Mouse (Mus musculus): ENCODE measurements around the gene Olfr412. TPM values are rescaled to one million over a fixed set of nuclear protein-coding genes. Genes with fewer than 3 reads are reported as not detected.

Olfr412 gene
- polyA plus RNA-seq, 1 experiment from 2014 or later = not detected

DNA sequence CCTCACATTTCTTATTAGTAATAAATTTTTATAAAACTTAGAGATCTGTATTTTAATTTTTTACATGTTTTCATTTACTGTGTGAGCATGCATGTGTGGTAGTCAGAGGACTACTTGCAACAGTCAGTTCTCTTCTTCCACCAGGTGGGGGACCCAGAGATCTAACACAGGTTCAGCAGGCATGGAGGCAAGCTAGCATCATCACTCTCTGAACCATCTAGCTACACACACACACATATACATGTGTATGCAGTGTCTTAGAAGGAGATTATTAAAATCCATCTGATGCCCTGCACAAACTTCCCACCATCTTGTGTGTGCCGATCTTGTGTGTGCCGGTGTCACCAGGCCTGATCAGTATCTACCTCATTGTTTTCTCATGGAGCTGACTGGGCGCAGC, 15.0 kb downstream of the Olfr412 start:
- peak; percentile 80 for TF ChIP-seq CTCF (IDR thresholded peaks at IDR 0.05; ENCODE audit: low read depth)
- no peaks in the 10 kb centered on the region for H3K36me3 ChIP-seq (ENCODE audit: insufficient read depth, low read length)
- H3K9me3 ChIP-seq (replicated peaks; ENCODE audit: low read length) = no peaks in the 10 kb centered on the region
- no peak overlapping the region for H3K27ac ChIP-seq
- WGBS = 71% methylated on average over 3 of the region's 3 CpGs
- no peak overlapping the region for H3K4me2 ChIP-seq (ENCODE audit: low read length)
- no peaks in the 10 kb centered on the region for H3K27me3 ChIP-seq (ENCODE audit: insufficient read depth, low read length)
- no peak overlapping the region for H3K4me3 ChIP-seq (replicated peaks; ENCODE audit: low read depth, low read length)
- H3K4me1 ChIP-seq (replicated peaks; ENCODE audit: insufficient read depth, low read length) = no peaks in the 10 kb centered on the region
- DNase-seq (ENCODE audit: low spot score) (peak; percentile 71), ATAC-seq (replicated peaks; ENCODE audit: low FRiP score, low read depth) (no peak; the same call in 1 of the 2 replicates)
- no peak overlapping the region for H3K9ac ChIP-seq (ENCODE audit: low read depth, low read length)

DNA sequence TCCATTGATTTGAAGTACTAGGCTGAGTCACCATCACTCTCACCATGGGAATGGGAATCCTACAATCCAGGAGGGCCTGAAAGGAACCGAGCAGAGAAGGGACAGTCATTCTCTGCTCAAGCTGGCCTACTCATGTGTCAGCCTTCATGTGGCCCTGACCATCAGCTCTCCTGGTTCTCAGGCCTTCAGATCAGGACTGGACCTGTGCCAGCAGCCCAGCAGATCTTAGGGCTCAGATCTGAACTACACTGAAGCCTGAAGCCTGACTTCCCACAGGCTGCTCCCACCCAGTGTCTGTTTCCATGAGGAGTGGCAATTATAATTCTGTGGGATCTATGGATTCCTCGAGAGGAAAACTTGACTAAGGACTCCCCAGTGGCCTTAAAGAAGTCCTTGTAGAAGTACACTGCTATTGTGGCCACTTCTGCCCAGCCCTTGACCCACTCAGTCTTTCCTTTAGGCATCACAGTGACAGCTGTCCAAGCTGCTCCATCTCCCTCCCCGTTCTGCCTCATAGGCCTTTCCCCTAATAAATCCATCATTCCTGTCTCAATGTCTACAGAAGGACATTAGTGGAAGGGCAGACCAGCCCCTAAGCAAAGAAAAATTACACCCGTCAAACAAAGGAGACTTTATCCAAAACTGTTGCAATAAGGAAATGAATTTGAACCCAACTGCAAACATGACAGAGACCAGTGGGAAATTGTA, 17.5 kb downstream of the Olfr412 start:
- H3K36me3 ChIP-seq (ENCODE audit: insufficient read depth, low read length) = no peaks in the 10 kb centered on the region
- H3K9ac ChIP-seq (ENCODE audit: low read depth, low read length) = no peak overlapping the region
- no peak overlapping the region for H3K4me2 ChIP-seq (ENCODE audit: low read length)
- DNase-seq (ENCODE audit: low spot score) (no peak), ATAC-seq (replicated peaks; ENCODE audit: low FRiP score, low read depth) (no peak)
- H3K9me3 ChIP-seq (replicated peaks; ENCODE audit: low read length) = no peaks in the 10 kb centered on the region
- no peak overlapping the region for H3K4me3 ChIP-seq (replicated peaks; ENCODE audit: low read depth, low read length)
- H3K27ac ChIP-seq = no peak overlapping the region
- no peaks in the 10 kb centered on the region for H3K27me3 ChIP-seq (ENCODE audit: insufficient read depth, low read length)
- no peaks in the 10 kb centered on the region for H3K4me1 ChIP-seq (replicated peaks; ENCODE audit: insufficient read depth, low read length)
- no peak for TF ChIP-seq CTCF (IDR thresholded peaks at IDR 0.05; ENCODE audit: low read depth)
- WGBS = 44% methylated on average over 4 of the region's 4 CpGs

- no peaks in the 10 kb centered on the region for H3K9me3 ChIP-seq (replicated peaks; ENCODE audit: low read length)
- H3K4me1 ChIP-seq (replicated peaks; ENCODE audit: insufficient read depth, low read length) = no peaks in the 10 kb centered on the region
- no peak overlapping the region for H3K4me2 ChIP-seq (ENCODE audit: low read length)
- no peak overlapping the region for H3K9ac ChIP-seq (ENCODE audit: low read depth, low read length)
- no peak overlapping the region for H3K27ac ChIP-seq
- no peak for TF ChIP-seq CTCF (IDR thresholded peaks at IDR 0.05; ENCODE audit: low read depth)
- H3K4me3 ChIP-seq (replicated peaks; ENCODE audit: low read depth, low read length) = no peak overlapping the region
- no peaks in the 10 kb centered on the region for H3K36me3 ChIP-seq (ENCODE audit: insufficient read depth, low read length)
- H3K27me3 ChIP-seq (ENCODE audit: insufficient read depth, low read length) = no peaks in the 10 kb centered on the region
- WGBS = 45% methylated on average over 9 of the region's 9 CpGs
- ATAC-seq (replicated peaks; ENCODE audit: low FRiP score, low read depth) (no peak), DNase-seq (ENCODE audit: low spot score) (no peak)
Observed at GRCm38 (mm10) chr11:74385674-74386073, 23.8 kb downstream of the Olfr412 start.

DNA sequence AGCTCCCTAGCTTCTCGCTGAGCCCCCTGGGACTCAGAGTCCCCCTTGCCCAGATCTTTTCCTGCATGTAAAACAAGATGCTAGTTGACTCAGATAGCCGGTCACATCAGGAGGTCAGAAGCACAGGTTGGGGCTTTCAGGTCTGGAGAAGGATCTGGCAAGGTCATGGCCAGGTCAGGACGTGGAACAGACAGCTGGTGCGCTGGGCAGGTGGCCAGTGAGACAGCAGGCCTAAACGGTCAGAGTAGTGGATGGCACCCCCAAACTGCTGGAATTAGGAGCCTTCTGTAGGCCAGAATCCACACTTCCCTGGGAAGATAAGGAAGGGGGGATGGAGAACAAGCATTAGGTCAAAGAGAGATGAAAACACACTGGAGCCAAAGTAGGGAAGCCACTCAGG, 25.3 kb downstream of the Olfr412 start:
- no peak overlapping the region for H3K4me2 ChIP-seq (ENCODE audit: low read length)
- H3K27ac ChIP-seq = no peak overlapping the region
- H3K27me3 ChIP-seq (ENCODE audit: insufficient read depth, low read length) = no peaks in the 10 kb centered on the region
- TF ChIP-seq CTCF (IDR thresholded peaks at IDR 0.05; ENCODE audit: low read depth) = no peak
- H3K36me3 ChIP-seq (ENCODE audit: insufficient read depth, low read length) = no peaks in the 10 kb centered on the region
- DNase-seq (ENCODE audit: low spot score) (no peak), ATAC-seq (replicated peaks; ENCODE audit: low FRiP score, low read depth) (no peak)
- no peak overlapping the region for H3K9ac ChIP-seq (ENCODE audit: low read depth, low read length)
- no peak overlapping the region for H3K4me3 ChIP-seq (replicated peaks; ENCODE audit: low read depth, low read length)
- no peaks in the 10 kb centered on the region for H3K4me1 ChIP-seq (replicated peaks; ENCODE audit: insufficient read depth, low read length)
- no peaks in the 10 kb centered on the region for H3K9me3 ChIP-seq (replicated peaks; ENCODE audit: low read length)
- 72% methylated on average over 5 of the region's 5 CpGs for whole genome bisulfite sequencing

GRCm38 (mm10) chr11:74391899-74392298, 30.0 kb downstream of the Olfr412 start:
- no peak overlapping the region for H3K4me3 ChIP-seq (replicated peaks; ENCODE audit: low read depth, low read length)
- no peak overlapping the region for H3K4me2 ChIP-seq (ENCODE audit: low read length)
- no peak overlapping the region for H3K9ac ChIP-seq (ENCODE audit: low read depth, low read length)
- ATAC-seq (replicated peaks; ENCODE audit: low FRiP score, low read depth) (no peak), DNase-seq (ENCODE audit: low spot score) (no peak)
- no peaks in the 10 kb centered on the region for H3K4me1 ChIP-seq (replicated peaks; ENCODE audit: insufficient read depth, low read length)
- no peaks in the 10 kb centered on the region for H3K27me3 ChIP-seq (ENCODE audit: insufficient read depth, low read length)
- H3K9me3 ChIP-seq (replicated peaks; ENCODE audit: low read length) = no peaks in the 10 kb centered on the region
- H3K36me3 ChIP-seq (ENCODE audit: insufficient read depth, low read length) = no peaks in the 10 kb centered on the region
- WGBS = 83% methylated on average over 11 of the region's 11 CpGs
- TF ChIP-seq CTCF (IDR thresholded peaks at IDR 0.05; ENCODE audit: low read depth) = no peak
- no peak overlapping the region for H3K27ac ChIP-seq

GRCm38 (mm10) chr11:74392903-74393302, 31.0 kb downstream of the Olfr412 start:
- H3K9me3 ChIP-seq (replicated peaks; ENCODE audit: low read length) = no peaks in the 10 kb centered on the region
- H3K4me2 ChIP-seq (ENCODE audit: low read length) = no peak overlapping the region
- H3K27ac ChIP-seq = no peak overlapping the region
- WGBS = 70% methylated on average over 6 of the region's 6 CpGs
- no peak overlapping the region for H3K4me3 ChIP-seq (replicated peaks; ENCODE audit: low read depth, low read length)
- TF ChIP-seq CTCF (IDR thresholded peaks at IDR 0.05; ENCODE audit: low read depth) = no peak
- no peaks in the 10 kb centered on the region for H3K4me1 ChIP-seq (replicated peaks; ENCODE audit: insufficient read depth, low read length)
- no peaks in the 10 kb centered on the region for H3K27me3 ChIP-seq (ENCODE audit: insufficient read depth, low read length)
- H3K36me3 ChIP-seq (ENCODE audit: insufficient read depth, low read length) = no peaks in the 10 kb centered on the region
- no peak overlapping the region for H3K9ac ChIP-seq (ENCODE audit: low read depth, low read length)
- no peak for DNase-seq (ENCODE audit: low spot score)
- no peak for ATAC-seq (replicated peaks; ENCODE audit: low FRiP score, low read depth)

- Histone ChIP-seq H3K4me2 (ENCODE audit: low read length) (no peak overlapping the region), H3K36me3 (ENCODE audit: insufficient read depth, low read length) (no peaks in the 10 kb centered on the region), H3K9me3 (replicated peaks; ENCODE audit: low read length) (no peaks in the 10 kb centered on the region), H3K9ac (ENCODE audit: low read depth, low read length) (no peak overlapping the region), H3K27me3 (ENCODE audit: insufficient read depth, low read length) (no peaks in the 10 kb centered on the region), H3K4me1 (replicated peaks; ENCODE audit: insufficient read depth, low read length) (no peaks in the 10 kb centered on the region), H3K27ac (no peak overlapping the region), H3K4me3 (replicated peaks; ENCODE audit: low read depth, low read length) (no peak overlapping the region)
- 89% methylated on average over 5 of the region's 5 CpGs for whole genome bisulfite sequencing
- no peak for TF ChIP-seq CTCF (IDR thresholded peaks at IDR 0.05; ENCODE audit: low read depth)
- ATAC-seq (replicated peaks; ENCODE audit: low FRiP score, low read depth) (no peak), DNase-seq (ENCODE audit: low spot score) (no peak)
Observed at GRCm38 (mm10) chr11:74393489-74393888, 31.6 kb downstream of the Olfr412 start.
